Mouse (Mus musculus) monocyte, adult 5-6 weeks (primary cell): ENCODE measurements around the gene Vps35l. TPM values are rescaled to one million over a fixed set of nuclear protein-coding genes. Genes with fewer than 3 reads are reported as not detected.

Experiments used
- ATAC-seq: fragments of 153-309, 156-312 bp; replicated peaks from 2 replicates; pipeline ENCODE4 v1.8.0; 2017; ENCODE audit warnings: mild to moderate bottlenecking; ENCODE audit not compliant: low TSS enrichment, insufficient number of reproducible peaks, severe bottlenecking, poor library complexity, low FRiP score
- total RNA-seq: library from RNA; stranded (forward); fragments of 200-1000, 200-491, 200-594 nt; gene quantifications from 3 replicates; pipeline ENCODE4 v1.2.3, GENCODE M21; 2017

Gene Vps35l
- total RNA-seq, 1 experiment from 2014 or later, result 41.4 TPM

DNA sequence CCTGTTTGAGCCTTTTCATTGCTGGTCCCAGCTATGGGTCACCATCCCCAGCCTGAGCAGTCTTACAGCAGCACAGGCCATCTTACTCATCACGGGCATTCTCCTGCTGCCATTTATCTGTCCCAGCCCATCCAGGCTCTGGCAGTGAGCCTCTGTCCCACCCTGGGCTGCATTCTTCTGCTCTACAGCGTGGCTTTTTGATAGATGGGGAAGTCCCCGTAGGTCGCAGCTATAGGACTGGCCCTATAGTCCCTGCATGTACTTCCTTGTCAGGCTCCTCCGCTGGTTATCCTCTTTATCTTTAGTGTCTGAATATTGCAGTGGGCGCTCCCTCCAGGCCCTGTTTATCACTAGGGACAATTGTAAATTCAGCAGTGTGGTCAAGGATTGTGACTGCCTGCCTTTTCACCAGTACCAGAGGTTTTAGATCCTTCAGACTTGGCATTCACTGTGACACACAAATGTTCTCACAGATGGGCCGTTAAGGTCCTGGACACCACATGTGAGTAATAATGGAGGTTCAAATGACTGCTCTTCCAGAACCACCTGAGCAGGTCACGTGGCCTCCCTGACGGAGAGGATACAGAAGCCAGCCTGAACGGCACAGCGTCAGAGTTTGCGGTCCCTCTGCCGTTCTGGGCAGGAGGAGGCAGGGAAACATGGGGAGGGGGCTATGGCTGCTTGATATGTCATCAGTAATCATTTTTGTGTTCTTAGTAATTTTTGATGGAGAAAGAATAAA, 11.0 kb upstream of the Vps35l start:
- no peak for ATAC-seq

DNA sequence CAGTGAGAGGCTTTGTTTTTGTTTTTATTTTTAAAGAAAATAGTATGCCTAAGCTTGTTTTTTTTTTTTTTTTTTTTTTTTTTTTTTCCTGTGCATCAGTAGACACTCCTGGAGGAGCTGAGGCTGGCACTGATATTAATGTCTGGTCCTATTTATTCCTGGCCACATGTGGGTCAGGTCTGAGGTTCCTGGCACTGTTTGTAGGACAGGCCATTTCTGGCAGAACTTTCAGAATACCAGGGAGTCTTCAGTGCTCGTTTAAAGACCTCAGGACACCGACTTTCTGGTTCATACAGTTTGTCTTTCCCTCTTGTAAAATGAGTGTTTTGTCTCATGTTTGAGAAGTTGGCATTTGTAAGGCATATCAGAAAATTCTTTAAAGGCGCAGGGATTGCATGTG, 8.2 kb upstream of the Vps35l start:
- no peak for ATAC-seq

DNA sequence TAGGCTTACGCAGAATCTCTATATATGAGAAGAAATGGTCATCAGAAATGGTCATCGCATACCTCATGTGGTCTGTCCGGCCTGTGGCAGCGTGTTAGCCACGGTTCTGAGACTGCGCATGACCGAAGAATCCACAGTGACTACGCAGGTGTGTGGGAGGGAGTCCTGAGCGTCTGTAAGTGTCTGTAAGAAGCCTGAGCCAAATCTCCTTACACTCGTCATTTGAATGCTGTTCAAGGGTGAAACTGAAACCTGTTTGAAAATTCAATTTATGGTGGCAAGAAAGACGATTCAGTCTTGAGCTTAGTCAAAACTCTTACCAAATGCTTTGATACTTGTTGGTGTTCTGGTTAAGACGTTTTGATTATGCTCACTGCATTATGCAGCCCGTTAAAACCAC, 6.8 kb upstream of the Vps35l start:
- no peak for ATAC-seq

DNA sequence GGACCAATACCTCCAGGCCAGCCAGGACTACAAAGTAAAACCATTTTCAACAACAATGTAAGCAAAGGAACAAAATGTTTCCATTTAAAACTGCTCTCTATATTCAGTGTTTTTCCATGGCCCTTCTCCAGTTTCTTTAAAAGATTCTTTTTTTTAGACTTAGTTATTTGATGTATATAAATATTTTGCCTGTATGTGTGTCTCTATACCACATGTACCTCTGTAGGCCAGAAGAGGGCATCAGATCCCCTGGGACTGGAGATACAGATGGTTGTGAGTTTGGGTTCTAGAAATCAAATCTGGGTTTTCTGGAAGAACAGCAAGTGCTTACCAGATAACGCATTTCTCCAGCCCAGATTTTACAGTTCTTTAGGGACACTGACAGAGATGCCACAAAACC, 1.3 kb upstream of the Vps35l start:
- ATAC-seq, result no peak

DNA sequence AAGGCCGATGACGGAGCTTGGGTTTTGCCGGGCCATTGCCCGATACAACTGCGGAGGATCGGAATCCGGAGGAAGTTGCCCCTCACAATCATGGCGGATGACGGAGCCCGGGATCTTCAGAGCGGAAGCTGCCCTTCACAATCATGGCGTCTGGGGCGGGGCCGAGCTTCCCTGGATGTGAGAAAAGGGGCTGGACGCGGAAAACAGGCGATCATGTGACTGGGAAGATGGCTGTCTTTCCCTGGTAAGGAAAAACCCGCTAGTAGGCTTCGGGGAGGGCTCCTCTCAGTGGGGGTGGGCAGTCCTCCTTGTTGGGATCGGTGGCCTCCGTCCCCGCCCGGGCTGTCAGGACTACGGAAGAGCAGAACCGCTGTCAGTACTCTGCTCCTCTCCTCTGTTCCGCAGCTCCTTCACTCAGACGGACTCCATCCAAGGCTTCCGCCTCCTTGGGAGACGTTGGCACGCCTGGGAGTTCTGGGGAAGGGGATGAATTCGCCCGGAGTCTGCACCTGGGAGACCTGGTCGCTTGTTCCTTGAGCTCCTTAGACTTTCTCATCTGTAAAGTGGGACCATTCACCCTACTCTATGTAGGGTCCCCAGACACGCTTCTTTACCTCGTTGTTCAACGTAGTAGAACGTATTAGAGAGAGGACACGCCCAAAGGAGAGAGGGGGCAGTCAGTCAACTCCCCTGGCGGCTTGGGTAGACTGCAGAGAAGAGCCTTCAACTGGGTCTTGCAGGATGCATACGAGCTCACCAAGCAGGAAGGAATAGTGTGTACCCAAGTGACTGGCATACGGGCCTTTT, 709 bp downstream of the Vps35l start:
- peak; percentile 95 for ATAC-seq

DNA sequence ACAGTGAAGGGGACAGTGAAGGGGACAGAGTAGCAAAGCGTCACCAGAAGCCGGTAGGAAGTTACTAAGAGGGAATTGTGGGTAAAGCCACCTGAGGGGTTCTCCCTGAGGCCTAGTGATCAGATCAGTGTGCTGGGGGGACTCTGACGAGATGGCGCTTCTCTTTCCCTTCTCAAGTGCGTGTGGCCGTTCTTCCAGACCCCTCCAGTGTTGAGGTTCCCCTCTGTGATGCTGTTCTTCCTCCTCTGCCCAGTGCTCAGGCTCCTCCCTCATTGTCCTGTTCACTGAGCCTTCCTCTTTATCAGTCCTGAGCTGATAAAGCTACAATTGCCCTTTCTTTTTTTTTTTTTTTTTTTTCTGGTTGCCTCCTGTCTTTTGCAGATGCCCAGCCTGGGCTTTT, 2.3 kb downstream of the Vps35l start:
- ATAC-seq, result no peak

DNA sequence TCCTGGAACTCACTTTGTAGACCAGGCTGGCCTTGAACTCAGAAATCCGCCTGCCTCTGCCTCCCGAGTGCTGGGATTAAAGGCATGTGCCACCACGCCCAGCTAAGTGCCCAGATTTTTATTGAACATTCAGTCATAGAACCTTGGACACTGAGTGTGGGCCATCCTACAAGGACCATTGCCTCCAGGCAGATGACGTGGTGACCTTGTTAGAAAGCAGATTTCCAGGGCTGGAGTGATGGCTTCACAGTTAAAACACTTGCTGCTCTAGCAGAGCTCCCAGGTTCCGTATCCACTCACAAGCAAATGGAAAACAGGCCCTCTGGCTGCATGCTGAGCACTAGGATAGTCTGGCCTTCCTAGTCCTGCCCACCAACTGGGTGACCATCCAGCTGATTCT, 4.7 kb downstream of the Vps35l start:
- no peak for ATAC-seq

DNA sequence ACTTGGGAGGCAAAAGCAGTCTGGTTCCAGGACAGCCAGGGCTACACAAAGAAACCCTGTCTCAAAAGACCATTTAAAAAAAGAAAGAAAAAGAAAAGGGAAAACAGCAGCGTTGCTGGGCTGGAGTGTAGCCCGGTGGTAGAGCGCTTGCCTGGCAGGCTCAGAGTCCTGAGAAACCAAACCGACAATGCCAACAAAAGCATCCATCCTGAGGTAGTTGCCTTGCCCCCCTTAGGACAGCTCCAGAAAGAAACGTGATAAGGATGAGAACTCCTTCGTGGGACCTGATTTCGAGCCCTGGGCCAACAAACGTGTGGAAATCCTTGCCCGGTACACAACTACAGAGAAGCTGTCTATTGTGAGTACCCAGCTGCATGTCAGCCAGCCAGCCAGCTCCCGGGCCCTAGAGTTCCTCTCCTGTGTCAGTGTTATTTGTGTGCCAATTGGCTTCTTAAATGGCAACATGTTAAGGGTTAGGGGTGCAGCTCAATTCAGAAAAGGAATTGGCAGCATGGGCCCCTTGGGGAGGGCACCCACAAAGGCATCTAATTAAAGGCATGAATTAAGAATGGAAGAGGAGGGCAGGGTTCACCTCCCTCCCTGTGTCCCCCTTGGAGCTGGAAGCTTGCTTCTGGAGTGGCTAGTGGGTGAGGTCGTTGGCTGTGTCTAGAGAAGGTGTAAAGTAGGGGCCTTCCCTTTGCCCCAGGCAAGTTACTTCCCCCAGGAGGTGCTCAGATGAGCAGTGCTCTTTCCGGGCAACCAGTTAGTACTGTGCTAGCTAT, 8.1 kb downstream of the Vps35l start:
- ATAC-seq, result no peak

DNA sequence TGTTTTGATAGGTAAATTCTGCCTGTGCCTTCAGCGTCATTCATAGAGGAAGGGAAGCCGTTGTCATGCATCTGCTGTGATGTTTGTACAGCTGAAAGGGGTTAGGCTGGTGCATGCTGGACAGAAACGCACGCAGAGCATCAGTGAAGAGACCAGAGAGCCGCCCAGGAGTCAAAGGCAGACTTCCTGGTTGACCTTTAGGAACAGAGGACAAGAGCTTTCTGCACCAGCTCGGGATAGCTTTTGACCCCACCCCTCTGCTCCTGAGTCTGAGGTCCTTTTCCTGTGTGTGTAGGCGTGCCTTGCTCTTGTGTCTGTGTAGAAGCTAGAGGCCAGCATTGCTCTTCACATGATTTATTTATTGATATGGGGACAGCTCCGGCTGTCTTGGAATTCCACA, 9.7 kb downstream of the Vps35l start:
- ATAC-seq, result no peak

DNA sequence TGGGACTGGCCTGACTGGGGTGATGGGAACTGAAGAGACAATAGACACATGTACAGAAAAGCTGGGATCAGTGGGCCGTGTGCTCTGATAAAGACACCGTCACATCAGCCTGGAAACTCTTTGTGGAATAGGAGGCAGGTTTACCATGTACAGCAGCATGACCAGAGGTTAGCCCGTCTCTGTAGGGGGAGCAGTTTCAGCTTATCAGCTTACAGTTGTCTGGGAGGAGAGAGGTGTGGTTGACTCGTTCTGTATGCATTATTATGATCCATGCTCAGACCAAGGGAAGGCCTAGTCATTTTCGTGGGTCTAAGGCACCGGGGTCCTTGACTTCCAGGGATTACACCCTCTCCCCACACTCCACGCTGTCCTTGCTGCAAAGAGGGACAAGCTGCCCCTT, 11.6 kb downstream of the Vps35l start:
- no peak for ATAC-seq

DNA sequence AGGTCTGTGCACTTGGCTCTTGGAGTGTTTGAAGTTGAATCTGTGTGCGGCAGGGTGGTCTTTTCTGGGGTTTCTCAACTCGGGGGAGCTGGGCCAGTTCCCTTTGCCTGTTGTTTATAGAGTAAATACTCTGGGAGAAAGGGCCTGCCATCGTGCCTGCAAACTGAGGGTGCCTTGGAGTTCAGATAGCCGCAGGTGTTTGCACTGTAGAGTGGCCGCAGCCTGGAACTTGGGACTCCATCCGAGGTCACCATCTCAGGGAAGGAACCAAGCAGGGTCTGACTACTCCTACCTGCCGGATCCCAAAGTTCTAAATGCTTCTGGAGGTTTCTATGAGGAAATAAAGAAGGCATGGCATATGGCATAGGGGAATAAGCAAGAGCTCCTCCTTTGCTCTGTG, 15.7 kb downstream of the Vps35l start:
- ATAC-seq, result no peak

DNA sequence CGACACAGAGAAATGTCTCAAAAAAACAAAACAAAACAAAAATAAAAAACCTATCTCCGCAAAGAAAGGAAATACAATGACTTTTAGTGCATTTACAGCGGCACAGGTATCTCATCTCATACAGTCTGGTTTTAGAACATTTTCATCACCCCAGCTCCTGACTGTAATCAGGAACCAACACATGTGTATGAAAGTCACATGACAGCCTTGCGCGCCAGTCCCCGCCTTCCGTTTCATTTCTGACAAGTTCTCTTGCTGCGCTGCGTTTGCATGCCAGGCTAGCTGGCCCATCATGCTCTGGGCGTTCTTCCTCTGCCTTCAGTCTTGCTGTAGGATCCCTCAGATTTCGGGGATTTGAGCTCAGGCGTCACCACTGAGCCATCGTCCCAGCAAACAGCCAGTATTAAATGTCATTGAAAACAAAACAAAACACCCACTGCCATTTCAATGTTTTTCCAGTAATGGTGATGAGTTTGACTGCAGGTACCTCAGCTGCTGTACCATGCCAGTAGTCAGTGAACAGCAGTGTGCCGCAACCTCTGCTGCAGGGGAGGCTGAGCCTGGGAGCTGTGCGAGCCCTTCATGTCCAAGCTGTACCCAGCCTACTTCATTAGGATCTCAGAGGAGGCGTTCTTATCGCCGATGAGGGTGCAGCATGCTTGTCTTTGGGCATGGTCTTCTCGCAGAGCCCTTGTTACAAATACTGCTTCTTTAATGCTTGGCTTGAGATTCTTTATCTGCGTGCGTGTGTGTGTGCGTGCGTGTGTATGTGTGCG, 16.7 kb downstream of the Vps35l start:
- no peak for ATAC-seq

DNA sequence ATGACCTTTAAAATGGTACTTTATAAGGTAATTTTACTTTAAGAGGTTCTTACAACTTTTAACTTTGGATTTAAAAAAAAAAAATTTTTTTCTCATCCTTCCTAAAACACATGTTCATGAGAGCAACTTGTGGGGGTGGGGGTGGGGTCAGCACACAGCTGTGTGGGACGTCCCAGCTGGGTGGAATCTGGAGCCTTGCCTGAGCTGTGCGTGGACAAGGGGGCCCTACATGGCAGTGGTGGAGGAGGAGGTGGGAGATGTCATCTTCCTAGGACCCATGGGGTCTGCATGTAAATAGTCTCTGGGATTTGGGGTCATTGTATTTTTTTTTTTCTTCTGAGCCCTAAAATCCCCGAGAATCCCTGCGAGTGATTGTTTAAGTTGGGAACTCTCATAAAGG, 18.3 kb downstream of the Vps35l start:
- ATAC-seq, result no peak

DNA sequence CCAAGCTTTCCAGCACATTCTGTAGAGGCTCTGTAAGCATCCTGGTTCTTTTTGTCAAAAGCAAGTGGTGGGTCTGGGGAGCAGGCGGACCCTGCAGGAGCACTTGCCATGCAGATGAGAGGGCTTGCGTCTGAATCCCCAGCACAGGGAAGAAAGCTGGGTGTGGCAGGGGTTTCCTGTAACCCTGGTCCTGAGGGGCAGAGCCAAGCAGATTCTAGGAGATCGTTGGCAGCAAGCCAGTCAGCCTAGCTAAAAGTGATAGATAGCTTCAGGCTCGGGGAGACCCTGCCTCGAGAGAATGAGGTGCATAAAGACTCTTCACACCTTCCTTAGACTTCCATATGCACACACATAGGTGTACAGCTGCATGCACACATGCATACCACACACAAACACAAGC, 19.3 kb downstream of the Vps35l start:
- ATAC-seq, result no peak

DNA sequence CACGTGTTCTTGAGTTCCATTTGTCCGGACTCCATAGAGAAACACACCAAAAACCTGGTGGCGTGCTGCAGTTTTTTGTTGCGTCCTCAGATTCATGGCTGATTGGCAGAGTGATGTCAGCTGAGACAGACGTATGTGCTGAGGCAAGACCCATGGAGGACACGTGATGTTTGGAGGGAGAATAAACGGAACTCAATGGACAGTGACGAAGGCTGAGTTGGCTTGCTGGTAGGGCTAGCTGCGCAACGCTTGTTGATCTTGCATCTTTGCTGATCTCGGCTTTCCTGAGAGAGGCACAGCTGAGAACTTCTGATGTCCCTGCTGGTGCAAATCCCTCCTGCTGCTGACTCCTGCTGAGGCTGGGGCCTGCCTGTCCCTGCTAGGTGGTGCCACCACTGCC, 23.9 kb downstream of the Vps35l start:
- ATAC-seq, result no peak

DNA sequence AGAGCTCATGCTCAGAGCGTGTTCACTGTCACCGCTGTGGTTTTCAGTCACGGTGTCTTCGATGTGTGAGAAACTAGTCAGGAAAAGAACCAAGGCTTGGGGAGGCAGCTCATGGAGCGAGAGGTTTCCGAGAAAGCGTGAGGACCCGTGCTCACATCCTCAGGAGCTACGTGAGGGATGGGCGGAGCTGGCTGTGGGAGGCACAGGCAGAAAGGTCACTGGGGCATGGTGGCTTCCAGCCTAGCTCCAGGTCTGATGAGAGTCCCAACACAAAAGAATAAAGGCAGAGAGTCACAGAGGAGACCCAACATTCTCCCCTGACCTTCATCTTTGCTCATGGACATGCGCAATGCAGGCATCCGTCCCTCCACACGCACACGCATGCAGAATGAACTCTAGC, 24.7 kb downstream of the Vps35l start:
- no peak for ATAC-seq

DNA sequence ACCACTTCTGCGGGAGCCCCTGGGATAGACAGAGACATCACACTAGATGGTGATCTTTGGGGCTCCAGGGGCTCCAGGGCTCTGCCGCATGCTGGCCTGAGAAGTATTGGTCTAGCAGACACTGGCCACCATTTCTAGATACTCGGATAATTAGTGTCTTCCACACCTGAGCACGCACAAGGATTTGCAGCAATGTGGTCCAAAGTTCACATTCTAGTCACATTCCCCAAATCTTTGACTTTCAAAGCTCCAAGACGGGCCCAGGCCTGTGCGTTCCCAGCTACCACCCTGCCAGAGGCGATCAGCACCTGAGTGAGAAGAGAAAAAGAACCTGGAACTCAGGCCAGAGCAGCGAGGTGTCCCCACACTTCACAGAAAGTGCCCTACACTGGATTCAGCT, 25.6 kb downstream of the Vps35l start:
- no peak for ATAC-seq

DNA sequence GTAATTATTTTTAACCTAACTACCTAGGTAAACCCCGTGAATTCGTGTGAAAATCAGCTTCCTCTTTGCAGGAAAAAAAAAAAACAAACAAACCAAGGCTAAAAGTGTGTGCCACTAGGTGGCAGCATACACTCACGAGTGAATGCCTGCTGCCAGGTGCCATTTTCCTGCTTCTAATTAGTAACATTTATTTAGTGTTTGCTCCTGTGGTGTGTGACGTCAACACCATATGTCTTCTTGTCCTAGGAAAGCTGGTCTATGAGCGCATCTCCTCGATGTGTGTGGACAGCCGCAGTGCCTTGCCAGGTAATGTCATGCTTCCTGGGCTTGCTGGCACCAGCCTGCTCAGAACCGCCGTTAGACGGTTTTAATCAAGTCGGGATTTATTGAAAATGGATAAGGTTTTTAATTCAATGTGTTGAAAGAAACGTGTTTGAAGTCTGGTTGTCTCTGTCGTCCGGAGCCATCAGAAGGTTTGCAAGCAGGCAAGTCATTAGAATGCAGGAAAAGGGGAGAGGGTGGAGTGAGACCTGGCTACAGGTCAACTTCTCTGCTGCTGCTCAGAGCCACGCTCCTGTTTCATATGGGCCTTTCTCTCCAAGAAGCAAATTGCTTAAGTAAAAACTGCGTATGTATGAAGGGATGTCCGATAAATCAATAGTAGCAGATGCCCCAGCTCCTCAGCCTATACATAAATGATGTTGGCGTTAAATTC, 26.2 kb downstream of the Vps35l start:
- peak; percentile 51 for ATAC-seq
